Mouse (Mus musculus) left cerebral cortex, postnatal 10 days (tissue): ENCODE results near the gene Col23a1. TPM values are rescaled to one million over a fixed set of nuclear protein-coding genes. Genes with fewer than 3 reads are reported as not detected.

Source experiments
- DNase-seq, 2 experiments: peaks; one replicate each; pipeline ENCODE4 v3.0.0; 2021 to 2022; ENCODE audit warnings: low spot score in 2 of 2, mixed read lengths in 1 of 2; ENCODE audit errors: extremely low spot score in 1 of 2
- intact Hi-C: fragments of 180-260 bp; cut with DNase I; formaldehyde crosslinking; loops from one replicate; pipeline ENCODE4 v1.15.1; 2025
- total RNA-seq, 2 experiments: library from RNA; stranded (reverse); gene quantifications; 2 replicates each; pipeline ENCODE4 v1.2.3; 2021

Col23a1 gene
- total RNA-seq, 2 experiments from 2014 or later = 12.1 to 12.4 TPM

DNA sequence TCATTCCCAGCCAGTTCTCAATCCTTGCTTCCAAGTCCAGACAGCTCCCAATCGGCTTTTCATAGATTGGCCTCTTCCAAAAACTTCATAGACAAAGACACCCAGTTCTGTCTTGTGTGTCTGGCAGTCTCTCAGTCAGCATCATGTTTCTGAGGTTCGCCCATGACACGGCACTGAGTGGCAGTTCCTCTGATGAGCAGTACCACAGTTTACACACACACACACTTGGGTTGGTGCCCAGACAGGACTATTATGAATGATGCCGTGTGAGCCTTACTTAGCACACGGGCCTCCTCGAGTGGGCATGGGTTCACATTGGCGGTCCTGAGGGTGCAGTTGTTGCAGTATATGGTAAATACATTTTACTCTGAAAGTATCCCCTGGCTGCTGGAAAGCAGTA lies 124.8 kb downstream of the Col23a1 start:
- no peak for DNase-seq
- intact Hi-C loops = no loop called here

DNA sequence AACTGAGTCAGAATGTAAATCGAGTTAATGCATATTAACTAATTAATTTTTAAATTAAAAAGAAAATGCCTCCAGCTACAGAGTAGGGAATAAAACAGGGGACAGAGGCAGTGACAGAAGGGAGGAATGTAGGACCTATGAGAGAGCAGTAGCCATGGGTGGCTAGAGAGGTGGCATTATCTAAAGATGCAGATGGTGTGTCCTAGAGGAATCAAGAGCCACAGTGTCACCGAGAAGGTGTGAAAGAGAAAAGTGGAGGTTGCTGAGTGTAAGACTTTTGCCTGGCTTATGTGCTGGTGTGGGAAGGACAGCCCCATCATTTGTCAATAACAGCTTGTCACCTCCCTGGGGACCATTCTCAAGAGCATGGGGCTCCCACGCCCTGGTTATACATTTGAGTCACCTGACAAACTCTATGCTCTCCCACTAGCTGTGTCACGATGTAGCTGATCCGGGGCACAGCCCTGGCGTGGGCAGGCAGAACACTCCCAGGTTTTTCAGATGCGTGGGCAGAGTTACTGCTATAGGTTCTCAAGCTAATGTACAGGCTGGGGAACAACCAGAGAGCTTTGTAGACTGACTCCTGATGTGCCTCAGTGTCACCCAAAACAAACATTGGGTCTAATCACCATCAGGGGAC lies 125.4 kb downstream of the Col23a1 start:
- intact Hi-C loops = no loop called here
- DNase-seq = no peak

DNA sequence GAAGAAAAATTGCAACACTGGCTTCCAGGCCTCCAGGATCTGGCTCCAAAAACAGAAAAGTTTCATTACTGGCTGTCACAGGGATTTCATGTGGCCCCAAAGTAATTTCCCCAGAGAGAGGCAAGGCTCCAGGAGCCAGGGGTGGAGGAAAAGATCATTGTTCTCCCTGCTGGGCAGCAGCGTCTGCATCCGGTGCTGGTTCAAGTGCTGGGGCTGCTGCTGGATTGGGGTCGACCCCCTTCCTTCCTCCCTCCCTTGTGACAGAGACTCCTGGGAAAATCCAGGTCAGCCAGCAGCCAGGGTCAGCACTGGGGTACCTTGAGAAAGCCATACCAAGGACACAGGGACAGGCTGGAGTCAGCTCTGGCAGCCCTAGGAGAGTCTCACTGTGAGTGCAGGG lies 129.1 kb downstream of the Col23a1 start:
- no peak for DNase-seq
- intact Hi-C loops = no loop called here

DNA sequence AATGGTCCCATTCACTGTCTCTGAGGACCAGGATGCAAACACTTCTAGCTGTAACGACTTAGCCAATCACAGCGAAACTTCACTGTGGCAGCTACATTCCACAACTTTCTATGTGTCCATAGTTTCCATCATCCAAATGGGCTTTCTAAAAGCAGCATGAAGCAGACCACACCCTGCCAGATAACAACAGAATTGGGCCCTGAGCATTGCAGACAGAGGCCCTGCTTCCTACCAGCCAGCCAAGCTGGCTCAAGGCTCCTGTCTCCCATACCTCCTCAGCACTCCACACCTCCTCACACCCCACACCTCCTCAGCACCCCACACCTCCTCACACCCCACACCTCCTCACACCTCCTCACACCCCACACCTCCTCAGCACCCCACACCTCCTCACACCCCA lies 132.2 kb downstream of the Col23a1 start:
- intact Hi-C loops = no loop called here

DNA sequence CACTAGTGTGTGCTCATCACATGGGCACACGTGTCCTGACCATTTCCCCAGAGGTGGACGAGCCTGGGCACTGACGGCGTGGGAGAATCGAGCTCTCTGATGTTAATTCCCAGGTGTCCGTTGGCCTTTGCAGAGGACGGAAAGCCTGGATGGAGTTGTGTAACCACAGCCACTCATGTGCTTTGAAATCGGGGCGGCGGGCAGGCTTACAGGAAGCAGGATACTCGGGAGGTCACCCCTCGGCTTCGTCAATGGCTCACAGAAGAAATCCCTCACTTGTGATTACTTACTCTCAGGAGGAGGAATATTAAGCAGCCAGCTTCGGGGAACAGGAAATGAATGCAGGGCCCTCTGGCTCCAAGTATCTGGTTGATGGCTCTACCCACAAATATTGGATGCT lies 133.0 kb downstream of the Col23a1 start:
- intact Hi-C loops = no loop called here

More for the DNA sequence above, 132.2 kb downstream of the Col23a1 start:
- no peak for DNase-seq

DNA sequence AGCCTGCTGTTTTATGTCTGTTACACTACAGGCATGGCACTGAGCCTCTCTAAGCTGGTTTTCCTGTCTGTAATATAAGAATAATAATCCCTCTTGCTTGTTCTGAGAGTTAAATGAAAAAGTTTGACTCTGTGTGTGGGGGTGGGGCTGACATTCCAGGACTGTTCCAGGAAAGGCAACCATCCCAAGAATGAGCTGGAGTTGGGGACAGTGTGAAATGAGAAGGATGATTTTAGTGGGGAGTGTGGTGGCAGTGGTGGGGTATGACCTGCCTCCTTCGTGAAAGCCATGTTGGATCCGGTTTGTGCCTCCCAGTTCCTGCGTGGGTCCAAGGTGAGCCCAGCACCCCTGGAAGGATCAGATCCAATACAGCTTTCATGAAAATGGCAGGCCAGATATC lies 136.4 kb downstream of the Col23a1 start:
- intact Hi-C loops = no loop called here

More for the DNA sequence above, 133.0 kb downstream of the Col23a1 start:
- DNase-seq = no peak

DNA sequence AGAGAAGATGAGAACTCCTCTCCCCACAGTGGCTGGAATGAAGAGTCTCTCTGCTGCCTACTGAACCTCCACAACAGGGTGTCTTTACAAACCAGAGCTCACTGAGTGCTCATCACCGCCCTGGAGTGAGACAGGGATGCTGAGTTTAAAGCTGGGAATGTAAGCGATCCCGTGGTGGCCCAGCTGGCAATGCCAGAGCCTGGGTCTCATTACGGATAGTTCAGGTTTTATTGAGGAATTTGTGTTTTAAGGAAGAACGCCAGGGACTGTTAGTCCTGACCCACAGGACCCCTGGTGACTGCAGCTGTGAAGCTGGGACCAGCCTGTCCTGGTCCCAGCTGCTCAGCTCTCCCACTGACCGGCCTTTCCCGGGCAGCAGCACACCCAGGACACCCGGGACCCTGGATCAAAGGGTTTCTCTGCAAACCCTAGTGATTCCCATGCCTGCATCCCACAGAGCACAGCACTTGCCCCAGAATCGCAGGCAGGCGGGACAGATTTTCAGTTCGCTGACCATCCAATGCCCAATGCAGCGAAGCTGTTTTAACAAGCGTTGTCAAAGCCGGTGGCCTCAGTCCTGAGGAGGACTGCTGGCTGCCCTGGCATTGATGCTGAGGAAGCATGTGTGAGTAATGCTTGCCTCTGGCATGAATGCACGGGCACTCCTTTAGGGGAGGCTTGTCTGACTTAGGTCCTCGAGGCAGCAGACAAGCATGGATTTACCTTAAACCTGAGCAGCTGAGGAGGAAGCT lies 139.9 kb downstream of the Col23a1 start:
- DNase-seq = peak in 1 of 2 experiments; percentile 44
- intact Hi-C loops = loop anchor here (2.0 kb wide), 1 partner anchor 19 kb away; no protein-coding TSS in a partner anchor

More for the DNA sequence above, 136.4 kb downstream of the Col23a1 start:
- DNase-seq = no peak

DNA sequence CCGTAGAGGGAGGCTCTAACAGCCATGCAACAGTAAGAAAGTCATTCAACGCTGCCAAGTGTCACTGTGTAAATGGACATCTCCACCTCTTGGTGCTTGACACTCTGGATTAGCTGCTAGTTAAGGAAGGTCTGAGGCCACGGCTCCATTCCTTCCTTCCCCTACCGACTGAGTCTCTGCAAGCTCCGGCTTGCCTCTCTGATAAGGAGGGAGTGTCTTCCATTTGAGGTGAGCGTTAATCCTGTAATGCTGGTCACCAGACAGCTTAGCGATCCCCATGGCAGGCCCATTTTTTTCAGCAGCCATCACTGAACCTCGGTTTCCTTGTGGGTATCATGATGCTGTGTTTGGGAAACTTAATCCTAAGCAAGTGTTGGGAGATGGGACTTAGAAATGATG lies 140.5 kb downstream of the Col23a1 start:
- DNase-seq = no peak
- intact Hi-C loops = no loop called here

DNA sequence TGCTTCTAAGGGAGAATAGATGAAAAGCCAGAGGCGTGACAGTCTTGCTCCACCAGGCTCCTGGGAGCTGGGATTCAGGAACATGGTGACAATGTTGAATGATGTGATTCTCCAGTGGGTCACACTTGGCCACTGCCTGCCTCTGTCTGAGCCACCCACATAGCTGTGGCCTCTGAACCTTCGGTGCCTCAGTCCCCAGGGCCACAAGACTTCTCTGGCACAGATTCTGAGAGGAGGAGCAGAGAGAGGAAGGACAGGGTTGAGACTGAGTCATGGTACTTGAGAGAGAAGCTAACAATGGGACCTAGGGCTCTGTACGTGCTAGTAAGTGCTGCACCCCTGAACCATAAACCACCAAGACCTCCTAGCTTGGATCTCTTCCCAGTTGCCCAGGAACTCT lies 141.6 kb downstream of the Col23a1 start:
- intact Hi-C loops = no loop called here
- no peak for DNase-seq

DNA sequence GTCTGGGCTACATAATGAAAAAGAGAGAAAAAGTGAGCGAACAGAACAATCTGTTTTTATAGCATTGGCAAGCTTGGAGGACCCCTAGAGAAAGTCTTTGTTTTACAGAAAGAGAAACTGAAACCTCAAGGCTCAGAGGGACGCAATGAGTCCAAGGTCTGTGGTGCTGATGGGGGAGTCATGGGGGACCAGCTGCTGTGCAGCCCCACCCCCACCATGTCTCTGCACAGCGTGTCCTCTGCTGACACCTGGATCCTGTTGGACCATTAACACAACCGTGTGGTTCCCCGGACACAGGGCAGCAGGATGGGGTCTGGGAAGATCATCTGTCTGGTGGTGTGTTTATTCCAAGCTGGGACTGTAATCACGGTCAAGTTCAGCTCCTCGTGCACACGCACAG lies 142.2 kb downstream of the Col23a1 start:
- intact Hi-C loops = no loop called here
- no peak for DNase-seq

DNA sequence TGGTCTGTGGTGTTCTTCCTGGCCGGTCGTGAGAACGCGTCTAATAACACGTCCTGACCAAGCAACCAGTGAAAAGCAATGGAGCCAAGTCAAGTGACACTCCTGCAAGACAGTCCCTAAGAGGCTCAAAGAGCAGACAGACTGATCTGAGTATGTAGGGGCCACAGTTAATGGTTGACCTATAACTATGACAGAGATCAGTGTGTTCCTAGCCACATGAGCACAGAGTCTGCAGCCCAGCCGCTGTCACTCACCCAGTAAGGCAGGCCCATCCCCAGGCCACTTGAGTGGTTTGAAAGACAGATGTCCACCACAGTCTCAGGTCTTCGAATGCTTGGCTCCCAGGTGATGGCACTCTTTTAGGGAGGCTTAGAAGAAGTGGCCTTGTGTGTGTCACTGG lies 152.3 kb downstream of the Col23a1 start:
- DNase-seq = no peak
- intact Hi-C loops = no loop called here

DNA sequence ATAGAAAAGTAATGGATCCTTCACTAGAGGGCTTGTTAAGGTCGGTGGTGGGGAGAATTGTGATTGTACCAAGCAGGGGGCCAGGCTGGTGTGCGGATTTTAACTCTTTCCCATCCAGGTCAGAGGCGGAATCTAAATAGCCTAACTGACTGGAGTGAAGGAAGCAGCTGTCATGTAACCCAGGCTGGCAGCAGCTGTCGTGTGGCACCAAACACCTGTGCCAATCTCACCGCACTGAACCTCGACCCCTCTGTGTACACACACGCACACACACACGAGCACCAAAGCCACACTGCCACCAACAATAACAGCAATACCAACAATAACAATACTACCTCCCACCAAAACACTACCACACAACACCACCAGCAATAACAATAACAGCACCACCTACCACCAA lies 152.9 kb downstream of the Col23a1 start:
- intact Hi-C loops = no loop called here
- no peak for DNase-seq

DNA sequence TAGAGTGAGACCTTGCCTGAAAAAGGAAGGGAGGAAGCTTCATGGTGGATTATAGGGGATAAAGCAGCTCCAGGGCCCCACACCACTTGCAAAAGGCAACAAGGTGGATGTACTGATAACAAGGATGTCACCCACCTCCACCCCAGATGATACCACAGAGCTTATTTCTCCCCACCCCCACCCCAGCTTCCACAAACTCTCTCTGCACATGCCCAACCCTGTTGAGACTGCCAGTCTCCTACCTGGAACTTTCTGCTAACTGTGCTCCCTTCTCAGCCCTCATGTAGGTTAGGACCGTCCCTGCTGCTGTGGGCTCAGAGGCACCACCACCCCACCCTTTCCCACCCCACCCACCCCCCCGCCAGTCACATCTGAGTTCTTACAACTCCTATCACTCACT lies 154.1 kb downstream of the Col23a1 start:
- intact Hi-C loops = no loop called here

DNA sequence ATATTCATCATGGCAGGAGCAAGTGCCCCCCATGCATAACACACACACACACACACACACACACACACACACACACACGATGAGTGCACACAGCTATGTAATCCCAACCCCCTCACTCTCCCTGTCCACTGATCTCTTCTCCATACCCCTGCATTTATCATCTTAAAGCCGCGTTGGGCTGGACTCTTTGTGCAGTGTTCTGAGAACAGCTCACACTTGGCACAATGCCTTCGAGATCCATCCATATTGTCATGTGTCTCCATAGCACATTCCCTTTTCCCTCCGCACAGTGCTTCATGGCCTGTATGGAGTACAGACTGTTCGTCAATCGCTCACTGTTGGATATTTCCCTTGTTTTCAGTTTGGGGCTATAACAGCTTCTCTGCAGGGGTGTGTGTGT lies 154.9 kb downstream of the Col23a1 start:
- intact Hi-C loops = loop anchor here (5.0 kb wide), 1 partner anchor 152 kb away; no protein-coding TSS in a partner anchor
- DNase-seq = no peak

More for the DNA sequence above, 154.1 kb downstream of the Col23a1 start:
- no peak for DNase-seq

DNA sequence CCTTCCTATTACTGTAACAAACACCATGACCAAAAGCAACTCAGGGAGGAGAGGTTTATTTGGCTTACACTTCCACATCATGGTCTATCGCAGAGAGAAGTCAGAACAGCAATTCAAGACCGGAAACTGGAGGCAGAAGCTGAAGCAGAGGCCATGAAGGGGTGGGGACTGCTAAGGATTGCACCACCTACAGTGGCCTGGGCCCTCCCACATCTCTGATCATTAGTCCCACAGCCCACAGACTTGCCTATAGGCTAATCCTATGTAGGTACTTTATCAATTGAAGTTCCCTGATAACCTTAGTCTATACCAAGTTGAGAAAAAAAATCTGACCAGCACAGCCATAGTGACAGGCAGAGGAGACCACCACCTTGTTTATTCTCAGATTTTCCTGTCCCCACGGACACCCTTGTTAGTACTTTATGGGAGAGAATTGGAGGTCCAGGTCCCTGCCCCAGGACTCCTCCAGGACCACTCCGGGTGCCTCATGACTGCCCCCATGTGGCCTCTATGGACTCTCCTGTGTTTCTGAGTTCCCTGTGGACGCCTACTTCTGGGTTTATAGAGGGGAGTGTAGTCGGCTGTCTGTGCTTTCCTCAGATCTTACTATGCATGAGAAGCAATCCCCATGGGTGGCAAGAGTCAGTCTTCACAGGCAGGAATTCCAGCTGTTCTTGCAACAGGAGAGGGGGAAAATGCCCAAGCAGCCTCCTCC lies 157.1 kb downstream of the Col23a1 start:
- peak in 1 of 2 experiments; percentile 70 for DNase-seq
- intact Hi-C loops = loop anchor here (5.0 kb wide), 1 partner anchor 155 kb away; no protein-coding TSS in a partner anchor

DNA sequence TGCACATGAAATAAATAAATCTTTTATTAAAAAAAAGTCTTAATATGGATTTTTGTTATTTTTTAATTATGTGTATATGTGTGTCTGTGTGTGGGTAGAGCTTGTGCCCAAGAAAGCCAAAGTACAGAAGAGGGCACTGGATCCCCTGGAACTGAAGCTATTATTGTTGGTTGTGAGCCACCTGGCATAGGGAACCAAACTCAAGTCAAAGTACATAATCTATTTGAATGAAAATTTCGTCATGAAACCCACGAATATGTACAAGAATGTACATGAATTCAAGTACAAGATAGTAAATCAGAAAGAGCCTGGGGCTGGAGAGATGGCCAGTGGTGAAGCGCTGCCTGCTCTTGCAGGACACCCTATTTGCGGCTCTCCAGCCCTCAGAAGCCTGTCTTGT lies 158.5 kb downstream of the Col23a1 start:
- no peak for DNase-seq
- intact Hi-C loops = loop anchor here (2.0 to 5.0 kb wide), 2 partner anchors 19 to 156 kb away; no protein-coding TSS in a partner anchor

DNA sequence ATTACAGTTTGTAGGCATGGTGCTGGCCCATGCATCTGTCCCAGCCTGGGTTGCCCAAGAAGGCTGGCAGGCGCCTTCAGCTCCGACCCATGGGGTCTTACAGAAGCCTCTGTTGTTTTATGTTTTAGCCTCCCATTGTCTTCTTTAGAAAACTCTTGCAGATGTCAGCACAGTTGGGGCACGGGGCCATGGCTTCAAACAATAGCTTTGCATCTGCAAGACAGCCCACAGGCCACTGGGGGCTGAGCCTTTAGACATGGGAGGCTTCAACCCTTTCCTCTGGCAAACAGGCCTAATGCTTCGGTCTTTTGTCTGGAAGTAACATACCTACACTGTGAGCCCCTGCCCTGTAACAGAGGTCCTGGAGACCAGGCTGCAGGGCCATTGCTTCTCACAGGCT lies 159.0 kb downstream of the Col23a1 start:
- intact Hi-C loops = loop anchor here (2.0 to 5.0 kb wide), 2 partner anchors 20 to 156 kb away; no protein-coding TSS in a partner anchor
- DNase-seq = no peak

DNA sequence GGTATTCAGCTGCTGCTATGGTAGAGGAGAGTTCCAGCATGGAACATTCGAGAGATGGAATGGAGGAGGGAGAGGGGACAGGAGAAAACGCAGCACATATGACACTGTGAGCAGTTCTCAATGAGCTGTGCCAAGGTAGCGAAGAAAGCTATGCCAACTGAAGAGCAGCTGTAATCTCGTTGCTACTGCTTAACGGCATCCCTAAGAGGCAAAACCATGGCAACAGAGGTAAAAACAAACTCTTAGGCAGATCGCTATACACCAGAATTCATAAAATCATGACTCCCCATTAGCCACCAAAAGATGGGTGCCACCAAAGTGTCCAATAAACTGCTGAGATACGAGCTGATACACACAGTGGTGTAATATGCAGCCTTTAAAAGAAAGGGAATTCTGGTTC lies 160.2 kb downstream of the Col23a1 start:
- DNase-seq = peak in 1 of 2 experiments; percentile 39
- intact Hi-C loops = loop anchor here (2.0 to 5.0 kb wide), 2 partner anchors 21 to 158 kb away; no protein-coding TSS in a partner anchor

DNA sequence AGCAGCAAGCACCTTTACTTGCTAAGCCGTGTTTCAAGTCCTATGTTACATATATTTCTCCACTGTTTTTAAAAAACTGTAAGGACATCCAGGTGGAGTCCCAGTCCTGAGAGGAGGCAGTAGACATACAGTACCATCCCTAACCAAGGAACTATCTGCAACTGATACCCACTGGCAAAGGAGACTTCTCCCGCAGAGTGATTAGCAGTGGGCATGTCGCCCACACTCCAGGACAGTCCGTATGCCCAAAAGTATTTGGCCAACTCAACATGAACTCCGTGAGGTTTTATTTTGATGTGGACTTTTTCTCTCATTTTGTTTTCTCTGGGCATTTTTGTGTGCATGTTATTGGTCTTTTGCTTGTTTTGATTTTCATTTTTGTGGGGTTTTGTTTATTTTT lies 161.6 kb downstream of the Col23a1 start:
- DNase-seq = no peak
- intact Hi-C loops = no loop called here
